Mouse (Mus musculus): ENCODE data around the gene Cgrrf1. TPM values are rescaled to one million over a fixed set of nuclear protein-coding genes. Genes with fewer than 3 reads are reported as not detected.

Cgrrf1 gene
- 15.0 and 17.0 TPM in 2 replicates for total RNA-seq (2017)

- peak; percentile 99 for ATAC-seq (replicated peaks in 1 of 2; ENCODE audit: insufficient read depth in 1 of 2, low FRiP score in 2 of 2, low TSS enrichment in 1 of 2, low read depth in 1 of 2, poor library complexity in 2 of 2, severe bottlenecking in 2 of 2)
These were observed at the start of gene Cgrrf1 for GRCm38 (mm10) chr14:46831837-46832333. Cgrrf1 (plus strand) TSS chr14:46832125.

DNA sequence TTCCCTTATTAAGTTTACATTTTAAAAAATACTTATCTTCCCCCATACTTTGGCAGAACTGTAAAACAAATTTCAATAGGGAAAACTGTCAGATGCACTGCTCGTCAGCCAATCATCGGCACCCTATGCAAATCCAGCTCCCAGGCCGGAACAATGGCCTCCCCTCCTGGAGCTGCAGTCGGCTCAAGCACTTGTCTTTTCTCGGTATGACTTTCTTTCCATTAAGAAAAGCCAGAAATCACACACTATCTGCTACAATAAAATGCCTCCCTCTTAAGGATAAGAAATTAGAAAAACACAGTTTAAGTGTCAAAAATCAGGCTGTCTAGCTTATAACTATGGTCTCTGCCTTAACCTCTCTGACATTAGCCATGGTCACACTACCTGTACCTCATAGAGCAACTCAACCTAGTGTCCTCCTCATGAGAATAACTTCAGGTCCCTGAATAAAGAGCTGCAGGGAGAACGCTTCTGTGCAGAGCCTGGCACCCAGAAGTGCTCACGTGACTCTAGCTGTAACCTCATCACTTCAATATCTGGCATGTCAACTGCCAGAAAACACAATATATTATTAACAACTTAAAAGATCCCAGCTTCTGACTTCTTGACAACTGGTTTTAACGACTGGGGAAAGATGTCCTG is 49.6 kb upstream of the Cgrrf1 start:
- ATAC-seq (replicated peaks in 1 of 2; ENCODE audit: insufficient read depth in 1 of 2, low FRiP score in 2 of 2, low TSS enrichment in 1 of 2, low read depth in 1 of 2, poor library complexity in 2 of 2, severe bottlenecking in 2 of 2), result no peak

DNA sequence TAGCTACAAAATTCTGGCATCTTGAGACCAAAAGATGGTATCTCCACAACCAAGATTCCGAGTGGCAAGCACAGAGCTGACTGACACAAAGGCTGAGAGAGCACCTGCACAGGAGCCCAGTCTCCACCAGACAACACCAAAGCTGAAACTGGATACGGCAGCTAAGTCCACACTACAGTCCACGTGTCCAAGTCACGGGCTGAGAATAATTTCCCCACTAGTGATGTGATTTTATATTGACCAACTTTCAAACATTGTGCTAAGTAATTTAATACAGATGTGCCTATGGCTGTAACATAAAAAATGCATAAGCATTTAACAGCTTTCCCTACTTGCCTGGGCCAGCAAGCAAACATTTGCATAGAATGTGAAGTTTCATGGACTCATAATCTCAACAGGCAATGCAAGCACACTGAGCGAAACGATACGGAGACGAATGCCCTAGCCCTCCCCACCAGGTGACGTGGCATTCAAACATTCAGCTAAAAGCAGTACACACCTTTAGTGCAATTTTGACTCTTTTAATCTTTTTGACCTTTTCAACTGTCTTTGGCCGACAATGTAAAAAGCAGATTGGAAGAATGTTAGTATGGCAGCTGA is 48.5 kb upstream of the Cgrrf1 start:
- no peak for ATAC-seq (replicated peaks in 1 of 2; ENCODE audit: insufficient read depth in 1 of 2, low FRiP score in 2 of 2, low TSS enrichment in 1 of 2, low read depth in 1 of 2, poor library complexity in 2 of 2, severe bottlenecking in 2 of 2)

- ATAC-seq (replicated peaks in 1 of 2; ENCODE audit: insufficient read depth in 1 of 2, low FRiP score in 2 of 2, low TSS enrichment in 1 of 2, low read depth in 1 of 2, poor library complexity in 2 of 2, severe bottlenecking in 2 of 2), result no peak
These were observed 46.7 kb upstream of the Cgrrf1 start for GRCm38 (mm10) chr14:46785247-46785646.

GRCm38 (mm10) chr14:46787454-46787786 is 44.5 kb upstream of the Cgrrf1 start:
- no peak for ATAC-seq (replicated peaks in 1 of 2; ENCODE audit: insufficient read depth in 1 of 2, low FRiP score in 2 of 2, low TSS enrichment in 1 of 2, low read depth in 1 of 2, poor library complexity in 2 of 2, severe bottlenecking in 2 of 2)

DNA sequence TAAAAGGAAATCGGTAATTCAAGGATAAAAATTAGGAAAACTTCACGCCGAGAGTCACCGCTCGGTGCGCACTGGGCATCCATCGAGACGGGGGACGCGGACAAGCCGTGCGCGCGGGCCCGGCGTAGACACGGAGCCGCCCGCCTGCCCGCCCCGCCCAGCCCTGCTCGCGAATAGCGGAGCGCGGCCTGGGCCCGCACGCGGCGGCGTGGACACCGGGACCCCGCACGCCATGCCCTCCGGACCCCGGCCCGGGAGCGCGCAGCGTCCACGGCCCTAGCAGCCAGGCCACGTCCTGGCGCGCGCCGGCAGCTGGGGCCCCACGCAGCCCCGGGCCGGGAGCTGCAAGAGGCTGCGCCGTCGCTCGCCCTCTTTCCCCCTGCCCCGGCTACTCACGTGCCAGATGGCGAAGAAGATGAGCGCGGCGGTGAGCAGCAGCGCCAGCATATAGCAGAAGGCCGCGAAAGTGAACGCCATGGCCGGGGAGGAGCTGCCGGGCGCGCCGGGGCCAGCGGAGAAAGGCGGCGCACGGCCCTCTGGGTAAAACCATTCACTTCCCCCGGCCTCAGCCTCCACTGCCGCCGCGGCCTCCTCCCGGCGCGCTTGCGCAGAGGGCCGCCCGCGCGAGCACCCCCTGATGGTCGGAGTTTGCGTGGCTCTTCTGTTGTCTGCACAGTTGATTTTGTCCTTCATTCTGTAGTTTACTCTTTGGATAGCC is 44.0 kb upstream of the Cgrrf1 start, which contains the start of gene Cnih1:
Gene Cnih1 (minus strand): TSS at position 625 of the 718 bp plus-strand sequence.
- peak; percentile 82 to 96 for ATAC-seq (replicated peaks in 1 of 2; ENCODE audit: insufficient read depth in 1 of 2, low FRiP score in 2 of 2, low TSS enrichment in 1 of 2, low read depth in 1 of 2, poor library complexity in 2 of 2, severe bottlenecking in 2 of 2)

GRCm38 (mm10) chr14:46788505-46788901 is 43.4 kb upstream of the Cgrrf1 start:
- ATAC-seq (replicated peaks in 1 of 2; ENCODE audit: insufficient read depth in 1 of 2, low FRiP score in 2 of 2, low TSS enrichment in 1 of 2, low read depth in 1 of 2, poor library complexity in 2 of 2, severe bottlenecking in 2 of 2), result no peak

- 0 out of 4 replicates have a peak, but pooled peaks of 1 of the 2 experiments have one; percentile 31 for ATAC-seq (replicated peaks in 1 of 2; ENCODE audit: insufficient read depth in 1 of 2, low FRiP score in 2 of 2, low TSS enrichment in 1 of 2, low read depth in 1 of 2, poor library complexity in 2 of 2, severe bottlenecking in 2 of 2)
These were observed 41.6 kb upstream of the Cgrrf1 start for GRCm38 (mm10) chr14:46790303-46790702.

- ATAC-seq (replicated peaks in 1 of 2; ENCODE audit: insufficient read depth in 1 of 2, low FRiP score in 2 of 2, low TSS enrichment in 1 of 2, low read depth in 1 of 2, poor library complexity in 2 of 2, severe bottlenecking in 2 of 2), result no peak
These were observed 41.2 kb upstream of the Cgrrf1 start for GRCm38 (mm10) chr14:46790723-46791122.

DNA sequence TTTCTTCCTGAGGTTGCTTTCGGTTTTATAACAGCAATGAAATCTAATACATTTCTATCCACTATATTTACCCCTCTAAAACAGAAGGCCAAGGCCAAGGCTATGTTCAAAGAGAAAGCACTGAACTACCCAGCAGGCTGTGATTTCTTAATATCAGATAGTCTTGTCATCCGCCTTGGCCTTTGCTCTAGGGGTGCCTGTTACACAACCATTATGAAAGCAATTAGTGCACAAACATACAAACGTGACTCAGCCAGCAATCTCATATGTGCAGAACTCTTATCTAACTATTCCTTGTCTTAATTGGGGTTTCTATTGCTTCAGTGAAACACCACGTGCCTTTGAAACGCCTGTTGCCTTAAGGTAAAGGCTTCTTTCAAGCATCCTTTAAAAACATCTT is 37.8 kb upstream of the Cgrrf1 start:
- no peak for ATAC-seq (replicated peaks in 1 of 2; ENCODE audit: insufficient read depth in 1 of 2, low FRiP score in 2 of 2, low TSS enrichment in 1 of 2, low read depth in 1 of 2, poor library complexity in 2 of 2, severe bottlenecking in 2 of 2)

DNA sequence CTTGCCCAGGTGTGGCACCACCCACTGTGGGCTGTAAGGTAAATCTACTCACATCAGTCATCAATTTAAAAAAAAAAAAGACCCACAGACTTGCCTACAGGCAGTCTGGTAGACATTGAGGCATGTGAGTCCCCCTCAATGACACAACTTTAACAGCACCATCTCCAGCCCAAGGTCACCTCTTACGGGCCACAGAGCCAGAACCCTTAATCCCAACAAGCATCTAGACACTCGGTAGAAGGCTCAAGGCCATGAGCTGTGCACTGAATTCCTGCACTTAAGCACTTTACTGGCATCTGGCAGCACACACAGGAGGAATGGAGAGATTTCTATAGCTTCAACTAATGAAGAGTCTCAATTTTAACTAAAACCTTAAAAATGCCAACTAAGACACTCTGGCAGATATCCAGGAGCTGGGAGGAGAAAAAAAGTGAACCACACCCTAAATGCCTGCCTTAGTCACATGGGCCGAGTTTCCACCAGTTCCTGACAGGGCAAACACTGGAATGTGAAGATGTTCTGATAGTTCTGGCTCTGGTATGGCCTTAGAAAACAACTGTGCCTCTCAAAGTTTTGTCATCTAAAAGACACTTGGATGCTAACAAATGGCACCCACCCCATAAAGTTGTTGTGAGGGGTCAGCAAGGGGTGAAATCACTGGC is 31.1 kb upstream of the Cgrrf1 start:
- 0 out of 4 replicates have a peak, but pooled peaks of 1 of the 2 experiments have one; percentile 29 for ATAC-seq (replicated peaks in 1 of 2; ENCODE audit: insufficient read depth in 1 of 2, low FRiP score in 2 of 2, low TSS enrichment in 1 of 2, low read depth in 1 of 2, poor library complexity in 2 of 2, severe bottlenecking in 2 of 2)

GRCm38 (mm10) chr14:46803259-46803658 is 28.7 kb upstream of the Cgrrf1 start:
- no peak for ATAC-seq (replicated peaks in 1 of 2; ENCODE audit: insufficient read depth in 1 of 2, low FRiP score in 2 of 2, low TSS enrichment in 1 of 2, low read depth in 1 of 2, poor library complexity in 2 of 2, severe bottlenecking in 2 of 2)

DNA sequence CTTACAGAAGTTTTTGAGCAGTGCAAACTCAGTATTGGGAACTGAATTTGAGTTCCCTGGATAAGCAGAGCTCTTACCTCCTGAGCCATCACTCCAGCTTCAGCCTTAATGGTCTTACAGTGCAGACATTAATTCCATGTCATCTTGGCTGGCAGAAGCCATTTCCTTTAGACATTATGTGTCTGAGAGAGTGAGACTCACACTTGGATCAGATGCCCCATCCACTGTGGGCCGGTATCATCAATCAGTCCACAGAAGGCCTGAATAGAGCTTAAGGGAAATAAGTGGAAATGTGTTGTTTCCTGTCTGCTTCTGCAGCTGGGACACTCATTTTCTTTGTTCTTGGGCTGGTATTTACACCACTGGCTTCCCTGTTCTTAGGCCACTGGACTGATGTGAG is 28.1 kb upstream of the Cgrrf1 start:
- ATAC-seq (replicated peaks in 1 of 2; ENCODE audit: insufficient read depth in 1 of 2, low FRiP score in 2 of 2, low TSS enrichment in 1 of 2, low read depth in 1 of 2, poor library complexity in 2 of 2, severe bottlenecking in 2 of 2), result no peak

GRCm38 (mm10) chr14:46806186-46806585 is 25.7 kb upstream of the Cgrrf1 start:
- no peak for ATAC-seq (replicated peaks in 1 of 2; ENCODE audit: insufficient read depth in 1 of 2, low FRiP score in 2 of 2, low TSS enrichment in 1 of 2, low read depth in 1 of 2, poor library complexity in 2 of 2, severe bottlenecking in 2 of 2)

DNA sequence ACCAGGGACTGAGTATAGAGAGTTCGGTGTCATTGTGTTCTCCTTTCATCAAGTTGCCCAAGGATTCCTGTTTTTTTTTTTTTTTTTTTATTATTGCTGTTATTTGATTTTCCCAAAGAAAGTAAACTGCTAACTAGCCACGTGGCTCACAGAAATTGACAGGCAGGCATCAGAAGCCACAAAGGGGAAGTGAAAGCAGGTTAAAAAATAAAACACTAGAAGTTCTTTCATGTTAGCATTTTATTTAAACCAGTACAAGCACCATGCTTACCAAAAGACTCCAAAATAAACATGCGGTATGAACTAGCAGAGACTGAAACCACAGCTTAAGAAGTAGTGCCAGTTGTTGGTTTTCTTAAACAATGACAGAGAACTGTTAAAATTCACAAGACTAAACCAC is 24.0 kb upstream of the Cgrrf1 start:
- peak; percentile 70 to 82; a peak in 3 of 4 replicates for ATAC-seq (replicated peaks in 1 of 2; ENCODE audit: insufficient read depth in 1 of 2, low FRiP score in 2 of 2, low TSS enrichment in 1 of 2, low read depth in 1 of 2, poor library complexity in 2 of 2, severe bottlenecking in 2 of 2)

DNA sequence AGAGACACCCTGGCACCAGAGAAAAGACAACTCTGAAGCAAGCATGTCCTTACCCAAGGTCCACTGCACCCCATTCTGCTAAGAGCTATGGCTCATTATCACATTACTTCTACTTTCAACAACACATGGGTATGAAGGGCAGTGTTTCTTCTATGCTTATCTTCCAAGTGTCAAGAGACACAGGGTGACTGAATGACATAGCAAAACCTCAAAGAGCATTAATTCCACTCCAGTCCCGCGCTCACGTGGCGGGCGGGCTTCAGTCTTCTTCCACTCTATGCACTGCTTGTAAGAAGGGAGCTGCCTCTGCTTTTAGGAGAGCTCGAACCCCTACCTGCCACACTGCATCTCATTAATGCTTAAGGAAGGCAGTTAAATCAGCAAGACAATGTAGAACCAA is 16.3 kb upstream of the Cgrrf1 start:
- ATAC-seq (replicated peaks in 1 of 2; ENCODE audit: insufficient read depth in 1 of 2, low FRiP score in 2 of 2, low TSS enrichment in 1 of 2, low read depth in 1 of 2, poor library complexity in 2 of 2, severe bottlenecking in 2 of 2), result no peak

DNA sequence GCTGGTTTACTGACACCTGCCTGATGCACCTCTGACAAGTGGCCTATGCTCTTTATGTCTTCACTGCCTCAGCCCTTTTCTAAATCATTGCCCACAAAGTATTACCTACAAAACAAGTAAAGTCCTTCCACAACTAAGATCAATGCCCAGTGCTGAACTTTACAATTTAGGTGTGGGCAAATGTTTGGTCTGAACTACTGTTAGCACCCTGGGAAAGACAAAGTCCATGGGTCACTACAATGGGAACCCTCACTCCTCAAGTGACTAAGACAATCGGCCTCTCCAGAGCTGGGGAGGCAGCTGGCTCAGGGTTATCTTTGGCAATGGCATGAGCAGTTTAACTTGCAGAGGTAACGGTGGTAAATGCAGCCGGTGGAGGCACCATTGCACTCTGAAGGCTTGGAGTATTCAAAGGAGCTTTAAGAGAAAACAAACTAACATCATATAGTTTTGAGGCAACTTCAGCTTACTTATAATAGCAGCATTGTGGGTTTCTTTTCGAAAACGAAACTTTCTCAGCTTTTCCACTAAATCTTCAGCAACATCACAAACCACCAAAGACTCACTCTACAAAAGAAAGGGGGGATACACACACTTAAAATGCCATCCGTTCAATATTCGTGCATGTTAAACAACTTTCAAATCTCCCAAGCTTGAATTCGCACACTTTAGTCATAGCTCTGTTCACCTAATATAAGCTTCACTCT is 14.9 kb upstream of the Cgrrf1 start:
- ATAC-seq (replicated peaks in 1 of 2; ENCODE audit: insufficient read depth in 1 of 2, low FRiP score in 2 of 2, low TSS enrichment in 1 of 2, low read depth in 1 of 2, poor library complexity in 2 of 2, severe bottlenecking in 2 of 2), result no peak
